Mouse (Mus musculus): ENCODE measurements around the gene Serpina3n. TPM values are rescaled to one million over a fixed set of nuclear protein-coding genes. Genes with fewer than 3 reads are reported as not detected.

Serpina3n gene
- 0.11 and 0.22 TPM in 2 replicates for polyA plus RNA-seq (2012; ENCODE audit: low replicate concordance)

GRCm38 (mm10) chr12:104406454-104406885, at the start of gene Serpina3n:
Gene Serpina3n, plus strand, starts transcription at chr12:104406729.

Other genes with a start within 250 kb of the Serpina3n start
- gene Serpina3f, start 192.2 kb upstream of the Serpina3n start, polyA plus RNA-seq (2012; ENCODE audit: low replicate concordance) = 0.11 and 0.14 TPM in 2 replicates
- gene Serpina3g, start 170.5 kb upstream of the Serpina3n start, polyA plus RNA-seq (2012; ENCODE audit: low replicate concordance) = 5.4 and 17.4 TPM in 2 replicates
- not detected in 2 replicates for gene Serpina3i, start 143.6 kb upstream of the Serpina3n start, polyA plus RNA-seq (2012; ENCODE audit: low replicate concordance)
- gene Serpina3j, start 92.2 kb upstream of the Serpina3n start, polyA plus RNA-seq (2012; ENCODE audit: low replicate concordance) = not detected in 2 replicates
- not detected in 2 replicates for gene Serpina3k, start 68.2 kb upstream of the Serpina3n start, polyA plus RNA-seq (2012; ENCODE audit: low replicate concordance)
- not detected in 2 replicates for gene Serpina3m, start 68.2 kb upstream of the Serpina3n start, polyA plus RNA-seq (2012; ENCODE audit: low replicate concordance)
- gene Gsc, start 66.6 kb downstream of the Serpina3n start, polyA plus RNA-seq (2012; ENCODE audit: low replicate concordance) = not detected in 2 replicates

Measured in leukemia stem cell, adult 10-12 weeks (primary cell).